Mouse (Mus musculus) B cell, adult 2 months (primary cell): ENCODE data around the gene C730034F03Rik.

Source experiments
- DNase-seq, 2 experiments: peaks; one replicate each; pipeline ENCODE4 v3.0.0; 2022

Gene C730034F03Rik

GRCm38 (mm10) chr15:89432946-89433345 is 3.6 kb downstream of the C730034F03Rik start:
- DNase-seq: no peak

DNA sequence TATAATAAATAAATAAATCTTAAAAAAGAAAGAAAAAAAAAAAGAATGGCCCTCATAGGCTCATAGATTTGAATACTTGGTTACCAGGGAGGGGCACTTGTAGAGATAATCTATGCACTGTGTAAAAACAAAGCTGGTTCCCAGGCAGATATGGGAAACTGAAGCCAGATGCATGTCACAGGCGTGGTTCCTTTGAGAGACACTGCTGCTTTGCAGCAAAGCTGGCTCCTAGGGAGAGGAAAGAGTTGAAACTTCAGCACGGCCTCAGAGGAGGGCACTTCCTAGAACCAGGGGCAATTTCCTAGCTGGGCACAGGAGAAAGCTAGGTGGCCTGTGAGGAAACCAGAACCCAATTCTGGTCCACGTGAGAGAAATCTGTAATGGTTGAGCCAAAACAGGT is 4.7 kb downstream of the C730034F03Rik start:
- no peak for DNase-seq

DNA sequence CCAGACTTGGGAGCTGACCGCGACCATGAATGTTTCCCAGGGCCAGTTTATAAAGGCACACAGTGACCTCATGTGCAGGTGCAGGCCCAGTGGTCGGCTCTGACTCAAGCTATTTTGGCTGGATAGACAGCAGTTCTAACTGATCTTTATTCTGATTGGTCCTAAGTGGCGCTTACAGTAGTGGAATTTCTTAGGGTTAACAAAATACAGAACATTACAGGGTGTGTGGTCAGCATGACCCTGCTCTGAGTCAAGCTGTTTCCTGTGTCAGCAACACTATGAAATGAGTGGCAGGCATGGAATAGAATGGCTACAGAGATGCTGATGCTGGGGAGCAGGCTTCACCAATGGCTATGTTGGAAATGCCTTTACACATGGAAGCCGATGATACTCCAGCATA is 6.5 kb downstream of the C730034F03Rik start:
- DNase-seq: no peak

- no peak for DNase-seq
These were observed 13.2 kb downstream of the C730034F03Rik start for GRCm38 (mm10) chr15:89442486-89443070.

DNA sequence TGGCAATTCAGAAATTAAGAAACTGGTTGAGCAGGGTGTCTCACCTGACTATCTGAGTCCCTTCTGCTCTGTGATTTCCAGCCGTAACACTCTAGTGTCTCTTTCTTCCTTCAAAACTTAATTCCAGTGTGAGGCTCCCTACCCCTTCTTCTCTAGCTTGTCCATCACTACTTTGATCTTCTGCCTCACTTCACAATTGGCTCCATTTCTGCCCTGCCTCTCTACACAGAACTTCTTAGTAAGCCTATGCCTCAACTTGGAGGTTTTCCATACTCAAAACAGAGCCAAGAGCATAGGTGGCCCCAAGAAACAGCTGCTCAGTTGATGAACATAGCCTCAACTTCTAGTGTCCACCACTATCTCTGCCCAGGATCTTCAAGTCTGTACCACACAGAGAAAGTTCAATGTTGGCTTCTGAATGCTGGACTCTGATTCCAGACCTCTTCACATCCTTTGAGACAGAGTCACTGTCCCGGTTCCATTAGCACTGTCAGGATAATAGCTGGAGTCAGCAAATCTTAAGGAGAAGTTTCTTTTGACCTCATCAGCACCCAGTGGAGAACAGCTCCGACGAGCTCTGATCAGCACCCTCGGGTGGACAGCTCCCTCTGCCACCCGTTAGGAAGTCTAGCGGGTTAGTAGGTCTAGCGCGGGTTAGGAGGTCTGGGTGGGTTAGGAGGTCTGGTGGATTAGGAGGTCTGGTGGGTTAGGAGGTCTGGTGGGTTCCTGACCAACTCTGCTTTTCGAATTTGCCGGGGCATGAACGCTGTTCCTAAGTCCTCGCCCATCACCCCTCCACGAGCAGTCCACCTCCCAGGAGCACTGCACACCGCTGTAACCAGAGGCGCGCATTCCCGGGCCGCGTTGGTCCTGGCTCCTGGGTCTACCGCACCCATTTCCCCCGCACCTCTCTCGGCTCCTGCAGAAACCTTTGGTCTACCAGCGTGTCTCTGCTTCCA is 23.8 kb downstream of the C730034F03Rik start:
- DNase-seq: peak; percentile 74 to 78

- no peak for DNase-seq
These were observed 24.6 kb downstream of the C730034F03Rik start, which contains the start of gene Mapk8ip2 for GRCm38 (mm10) chr15:89453865-89454478. Gene Mapk8ip2, plus strand, starts transcription at chr15:89453913.

DNA sequence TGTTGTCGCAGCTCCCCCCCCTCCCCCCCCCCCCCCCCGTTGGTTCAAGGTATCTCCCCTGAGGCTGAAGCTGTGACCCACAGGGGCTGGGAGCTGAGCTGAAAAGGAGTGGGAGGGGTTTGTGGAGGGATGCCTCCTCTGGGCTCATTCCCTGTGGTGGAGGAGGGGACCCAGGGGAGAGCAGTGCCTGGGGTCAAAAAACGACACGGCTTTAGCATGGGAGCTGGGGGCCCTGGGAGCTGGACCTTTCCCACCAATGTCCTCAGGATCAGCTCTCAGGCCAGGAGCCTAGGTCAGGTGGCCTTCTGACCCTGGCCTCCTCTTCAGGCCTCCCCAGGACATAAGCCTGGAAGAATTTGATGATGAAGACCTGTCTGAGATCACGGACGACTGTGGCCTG is 25.5 kb downstream of the C730034F03Rik start:
- DNase-seq: no peak

DNA sequence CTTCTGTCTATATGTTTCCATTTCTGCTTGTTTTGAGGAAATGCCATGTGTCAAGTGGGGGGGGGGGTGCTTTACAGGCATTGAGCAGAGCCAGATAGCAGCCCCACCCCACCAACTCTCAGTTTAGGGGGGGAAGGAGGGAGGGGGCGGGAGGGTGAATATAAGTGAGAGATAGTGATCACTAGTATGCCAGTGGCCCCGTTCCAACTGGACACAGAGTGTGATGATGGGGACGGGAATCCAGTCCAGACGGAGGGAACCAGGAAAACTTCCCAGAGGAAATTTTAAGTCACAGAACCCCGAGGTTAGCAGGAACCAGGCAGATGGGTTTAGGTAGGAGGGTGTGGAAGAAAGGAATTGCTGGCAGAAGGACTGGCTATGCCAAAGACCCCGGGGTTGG is 26.3 kb downstream of the C730034F03Rik start:
- no peak for DNase-seq

GRCm38 (mm10) chr15:89458942-89459341 is 29.6 kb downstream of the C730034F03Rik start:
- peak; percentile 48 to 57 for DNase-seq

DNA sequence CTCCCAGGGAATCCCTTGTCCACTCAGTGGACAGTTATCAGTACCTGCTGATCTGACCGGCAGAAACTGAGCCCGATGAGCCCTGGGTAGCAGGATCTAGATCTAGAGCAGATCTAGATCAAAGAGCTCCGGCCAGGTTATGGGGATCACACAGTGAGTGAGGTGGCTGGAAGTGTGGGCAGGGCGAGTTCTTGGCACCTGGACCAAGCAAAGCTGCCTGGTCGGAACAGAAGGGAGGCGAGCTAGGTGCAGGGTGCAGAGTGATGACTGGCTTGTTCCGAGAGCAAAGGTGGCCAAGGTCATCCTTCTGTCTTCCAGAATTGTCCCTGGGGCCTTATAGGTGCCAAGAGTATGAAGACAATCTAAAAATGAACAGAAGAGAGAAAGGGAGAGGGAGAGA is 30.4 kb downstream of the C730034F03Rik start:
- no peak for DNase-seq

DNA sequence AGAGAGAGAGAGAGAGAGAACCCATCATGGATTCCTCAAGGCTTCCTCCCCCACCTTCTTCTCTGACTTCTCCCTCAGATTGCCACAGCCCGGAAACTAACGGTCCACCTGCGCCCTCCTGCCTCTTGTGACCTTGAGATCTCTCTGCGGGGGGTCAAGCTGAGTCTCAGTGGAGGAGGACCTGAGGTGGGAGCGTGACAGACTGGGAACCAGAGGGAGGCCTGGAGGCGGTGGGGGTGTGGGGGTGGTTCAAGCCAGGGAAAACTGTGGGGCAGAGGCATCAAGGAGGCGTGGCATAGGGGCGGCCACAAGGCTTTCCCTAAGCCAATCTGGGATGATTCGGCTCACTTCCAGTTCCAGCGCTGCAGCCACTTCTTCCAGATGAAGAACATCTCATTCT is 30.9 kb downstream of the C730034F03Rik start:
- DNase-seq: no peak

GRCm38 (mm10) chr15:89461321-89461720 is 31.9 kb downstream of the C730034F03Rik start:
- no peak for DNase-seq

- no peak for DNase-seq
These were observed 32.8 kb downstream of the C730034F03Rik start for GRCm38 (mm10) chr15:89462176-89462575.

DNA sequence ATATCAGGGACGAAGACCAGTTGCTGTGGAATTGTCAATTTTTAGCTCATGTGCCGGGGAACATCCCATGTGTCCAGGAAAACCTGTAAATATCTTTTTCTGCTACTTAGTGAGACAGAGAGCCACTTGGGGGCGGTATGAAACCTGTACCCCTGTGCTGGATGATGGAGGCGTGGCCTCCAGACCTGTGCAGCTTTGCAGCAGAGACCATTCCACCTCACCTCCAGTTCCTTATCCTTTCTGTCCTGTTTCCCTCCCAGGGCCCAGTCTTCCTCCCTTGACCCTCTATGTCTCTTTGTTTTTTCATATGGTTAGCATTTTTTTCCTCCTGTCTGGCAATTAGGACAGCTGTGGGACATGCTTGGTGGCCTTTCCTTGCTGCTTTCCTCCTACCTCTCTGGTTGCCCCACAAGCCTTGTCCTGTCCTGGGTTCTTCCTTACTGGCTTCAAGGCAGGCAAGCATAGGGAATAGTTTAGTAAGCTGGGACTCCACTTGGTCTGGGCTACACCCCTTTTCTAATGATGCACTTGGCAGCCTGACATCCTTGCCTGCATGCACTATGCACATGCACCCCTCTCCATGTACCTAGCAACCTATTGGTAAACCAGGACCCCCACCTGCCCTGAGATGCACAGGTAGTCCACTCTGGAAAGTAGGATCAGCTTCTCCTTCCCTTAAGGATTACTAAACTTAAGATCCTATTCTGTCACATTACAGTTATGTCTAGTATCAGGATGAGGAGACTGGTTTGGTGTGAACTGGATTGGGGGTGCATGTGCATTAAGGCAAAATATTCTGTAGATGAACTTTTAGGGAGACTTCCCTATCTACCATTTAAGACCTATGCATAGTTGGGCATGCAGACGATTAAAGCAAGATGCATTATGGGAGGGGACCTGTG is 34.2 kb downstream of the C730034F03Rik start:
- DNase-seq: no peak

GRCm38 (mm10) chr15:89465052-89465451 is 35.7 kb downstream of the C730034F03Rik start:
- no peak for DNase-seq

DNA sequence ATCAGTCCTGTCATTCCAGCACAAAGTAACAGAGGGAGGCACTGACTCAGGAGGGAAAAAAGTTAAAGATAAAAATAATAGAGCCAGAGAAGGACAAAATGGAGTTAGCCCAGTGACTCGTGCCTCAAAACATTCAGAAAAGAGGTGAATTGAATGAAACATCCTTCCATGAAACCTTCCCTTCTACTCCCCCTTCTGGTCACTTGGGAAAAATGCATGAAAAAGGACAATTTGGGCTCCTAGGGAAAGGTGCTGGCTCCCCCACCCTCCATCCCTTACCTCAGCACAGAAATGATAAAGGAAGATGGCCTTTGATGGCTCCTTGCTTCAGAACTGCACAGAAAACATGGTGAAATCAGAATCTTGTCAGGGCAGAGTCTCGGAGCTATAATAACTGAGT is 39.2 kb downstream of the C730034F03Rik start:
- no peak for DNase-seq

GRCm38 (mm10) chr15:89471476-89471875 is 42.1 kb downstream of the C730034F03Rik start:
- no peak for DNase-seq

DNA sequence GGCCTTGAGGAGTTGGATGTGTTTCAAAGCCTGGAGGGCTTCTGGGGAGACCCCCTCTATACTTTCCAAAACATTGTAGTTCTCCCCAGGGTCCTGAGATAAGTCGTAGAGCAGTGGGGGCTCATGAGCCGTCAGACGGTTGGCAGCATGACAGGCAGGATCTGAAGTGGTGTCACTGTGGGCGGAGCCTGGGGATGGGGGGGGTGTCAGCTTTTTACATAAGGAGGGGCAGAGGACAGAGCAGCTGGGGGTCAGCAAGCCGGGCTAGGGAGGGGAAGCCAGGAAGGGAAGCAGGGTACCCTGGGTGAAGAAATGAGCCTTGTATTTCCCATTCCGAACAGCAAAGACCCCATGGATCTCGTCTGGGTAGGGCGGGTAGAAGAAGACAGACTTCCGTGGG is 44.0 kb downstream of the C730034F03Rik start:
- no peak for DNase-seq

- DNase-seq: no peak
These were observed 44.5 kb downstream of the C730034F03Rik start for GRCm38 (mm10) chr15:89473921-89474320.

DNA sequence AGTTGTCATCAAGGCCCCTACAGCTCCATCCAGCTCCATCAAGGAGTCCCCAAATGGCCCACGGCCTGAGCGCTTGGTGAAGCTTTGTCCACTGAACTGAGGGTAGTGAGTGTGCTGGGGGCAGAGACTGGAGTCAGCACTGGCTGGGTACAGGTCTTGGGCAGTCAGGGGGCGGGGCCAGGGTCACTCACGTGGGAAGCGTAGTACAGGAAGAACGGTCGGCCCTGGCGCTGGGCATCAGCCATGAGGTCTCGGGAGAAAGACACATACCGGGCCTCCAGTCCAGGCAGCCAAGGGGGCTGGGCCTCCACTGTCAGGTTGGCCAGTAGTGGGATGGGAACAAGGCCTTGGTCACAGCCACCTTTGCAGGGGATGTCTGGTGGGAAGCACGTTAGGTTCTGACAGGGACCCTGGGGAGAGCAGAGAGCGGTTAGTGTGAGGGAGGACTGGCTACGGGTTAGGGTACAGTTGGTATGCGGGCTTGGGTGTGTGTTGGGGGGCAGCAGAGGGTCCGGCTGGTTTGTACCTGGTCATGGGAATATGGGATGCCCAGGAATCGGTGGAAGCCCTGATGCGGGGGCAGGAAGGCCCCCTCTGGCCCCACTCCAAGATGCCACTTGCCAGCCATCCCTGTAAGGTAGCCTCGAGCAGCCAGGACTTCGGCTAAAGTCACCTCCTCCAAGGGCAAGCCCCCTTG is 45.4 kb downstream of the C730034F03Rik start:
- DNase-seq: no peak

- DNase-seq: no peak
These were observed 45.9 kb downstream of the C730034F03Rik start for GRCm38 (mm10) chr15:89475293-89475600.
